Mouse (Mus musculus): ENCODE results near the gene Ccdc171.
A peak's percentile ranks its signal among the peaks of the same experiment; 100 is the strongest.
"Not testable (repeated sequence)": the region's sequence is repeated elsewhere in the genome, so short reads cannot be mapped to it uniquely, and the experiment has no call there.

Gene Ccdc171

DNA sequence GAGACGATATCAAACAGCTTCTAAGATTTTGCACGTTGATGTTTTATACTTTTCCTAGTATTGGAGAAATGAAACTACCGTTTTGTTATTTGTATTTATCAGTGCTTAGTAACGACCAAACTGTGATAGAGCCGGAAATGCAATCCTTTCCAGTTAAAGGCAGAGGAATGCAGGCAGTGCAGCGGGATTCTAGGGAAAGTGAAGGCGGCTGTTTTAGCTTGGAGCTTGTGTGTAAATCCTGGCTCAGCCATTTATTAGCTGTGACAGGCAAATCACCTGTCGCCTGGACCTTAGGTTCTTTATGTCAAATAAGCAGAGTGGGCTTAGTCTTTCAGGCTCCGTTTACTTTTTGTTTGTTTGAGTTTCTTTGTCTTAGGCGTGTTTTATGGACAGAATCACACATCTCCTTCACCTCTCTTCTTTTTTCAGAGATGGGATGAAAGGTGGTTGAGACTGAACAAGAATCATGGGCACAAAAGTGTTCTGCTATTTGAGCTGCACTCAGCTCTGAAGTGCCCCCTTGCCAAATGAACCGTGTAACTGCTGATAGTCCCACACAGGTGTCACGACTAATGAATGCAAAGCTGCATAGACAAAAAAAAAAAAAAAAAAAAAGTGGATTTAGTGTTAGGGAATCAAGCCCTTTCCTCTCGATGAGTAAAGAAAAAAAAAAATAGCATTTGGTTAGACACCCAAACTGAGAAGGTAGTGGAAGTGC is 1.1 kb downstream of the Ccdc171 start:
- no peak for DNase-seq (ENCODE audit: low read depth)

GRCm38 (mm10) chr4:83526988-83527334 is 1.6 kb downstream of the Ccdc171 start:
- no peak for DNase-seq (ENCODE audit: low read depth)

GRCm38 (mm10) chr4:83527921-83528320 is 2.6 kb downstream of the Ccdc171 start:
- peak; percentile 86 for DNase-seq (ENCODE audit: low read depth)

GRCm38 (mm10) chr4:83530060-83530459 is 4.7 kb downstream of the Ccdc171 start:
- peak; percentile 34 for DNase-seq (ENCODE audit: low read depth)

DNA sequence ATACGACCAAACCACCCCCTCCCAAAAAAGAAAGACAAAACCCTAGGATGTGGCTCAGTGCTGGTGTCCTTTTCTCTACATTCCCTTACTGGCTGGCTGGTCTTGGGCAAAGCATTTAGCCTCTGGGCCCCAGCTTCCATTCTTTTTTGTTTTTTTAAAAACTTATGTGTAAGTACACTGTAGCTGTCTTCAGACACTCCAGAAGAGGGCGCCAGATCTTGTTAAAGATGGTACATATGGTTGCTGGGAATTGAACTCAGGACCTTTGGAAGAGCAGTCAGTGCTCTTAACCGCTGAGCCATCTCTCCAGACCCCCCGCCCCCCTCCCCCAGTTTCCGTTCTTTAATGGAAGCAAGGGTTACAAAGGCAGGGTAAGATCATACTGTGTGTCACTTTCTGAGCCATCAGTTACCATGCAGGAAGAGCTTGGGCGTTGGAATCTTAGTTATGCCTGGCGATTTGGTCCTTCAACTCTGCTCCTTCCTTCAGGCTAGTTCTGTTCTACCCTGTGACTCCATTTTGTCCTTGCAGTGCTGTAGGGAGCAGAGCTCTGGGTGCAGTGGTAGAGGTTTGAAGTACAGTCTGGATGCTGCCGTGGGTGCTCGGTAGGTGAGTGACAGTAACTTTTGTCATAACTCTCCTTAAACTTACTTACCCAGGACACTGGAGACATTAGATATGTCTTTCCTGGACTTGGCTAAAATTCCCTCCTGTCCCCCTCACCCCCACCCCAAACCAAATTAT is 8.0 kb downstream of the Ccdc171 start:
- DNase-seq (ENCODE audit: low read depth) = peak; percentile 35

DNA sequence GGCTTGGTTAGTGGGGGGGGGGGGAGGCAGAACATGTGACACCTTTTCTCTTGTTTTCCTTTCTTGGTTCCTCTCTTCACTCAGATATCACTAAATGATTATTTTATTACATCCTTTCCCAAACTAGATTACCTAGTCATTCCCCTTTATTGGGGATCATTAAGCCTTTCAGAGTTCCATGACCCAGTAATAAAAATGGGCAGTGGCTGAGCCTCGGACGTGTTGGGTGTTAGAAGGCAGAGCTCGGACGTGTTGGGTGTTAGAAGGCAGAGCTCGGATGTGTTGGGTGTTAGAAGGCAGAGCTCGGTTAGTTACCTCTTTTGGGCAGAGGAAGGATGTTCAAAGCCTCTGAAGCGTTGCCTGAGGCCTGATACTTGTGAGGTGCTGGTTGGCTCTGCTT is 8.7 kb downstream of the Ccdc171 start:
- no peak for DNase-seq (ENCODE audit: low read depth)

GRCm38 (mm10) chr4:83549501-83549900 is 24.2 kb downstream of the Ccdc171 start:
- DNase-seq (ENCODE audit: low read depth) = no peak

DNA sequence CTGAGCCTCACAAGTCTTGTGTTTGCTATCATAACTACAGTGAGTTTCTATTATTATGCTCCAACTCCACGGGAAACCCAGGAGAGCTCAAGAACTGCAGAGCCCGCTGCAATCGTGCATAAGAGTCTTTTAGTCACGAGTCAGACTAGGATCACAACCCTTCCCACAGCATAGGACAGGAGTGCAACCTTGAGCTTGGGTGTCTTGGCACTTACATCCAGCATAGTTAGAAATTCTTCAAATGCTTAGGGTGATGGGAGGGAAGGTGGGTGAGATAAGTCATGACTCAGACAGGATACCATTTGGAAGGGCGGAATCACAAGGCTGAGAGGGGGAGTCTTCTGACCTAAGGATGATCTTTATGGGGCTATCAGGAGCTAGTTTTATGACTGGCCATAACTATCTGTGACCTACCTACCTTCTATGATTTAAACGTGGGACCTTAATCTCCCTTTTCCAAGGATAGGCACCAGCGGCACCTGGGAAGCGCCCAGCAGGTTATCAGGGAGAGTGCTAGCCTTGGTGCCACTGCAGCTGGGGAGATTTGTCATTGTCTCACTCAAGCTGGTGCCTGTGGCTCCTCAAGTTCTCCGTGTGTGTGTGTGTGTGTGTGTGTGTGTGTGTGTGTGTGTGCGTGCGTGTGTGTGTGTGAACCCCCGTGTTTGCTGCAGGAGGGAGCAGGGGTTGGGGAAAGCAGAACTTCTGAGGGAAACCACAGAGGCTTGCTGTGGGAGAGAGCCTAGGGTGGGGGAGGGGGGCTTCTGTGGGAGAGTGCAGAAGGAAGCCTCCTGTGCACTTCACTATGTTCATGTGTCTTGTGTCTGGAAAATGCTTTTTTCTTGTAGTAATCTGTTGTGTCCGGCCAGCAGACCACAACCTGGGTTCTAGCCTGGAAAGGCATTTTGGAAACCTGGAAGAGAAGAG is 42.1 kb downstream of the Ccdc171 start:
- peak; percentile 35 for DNase-seq (ENCODE audit: low read depth)

DNA sequence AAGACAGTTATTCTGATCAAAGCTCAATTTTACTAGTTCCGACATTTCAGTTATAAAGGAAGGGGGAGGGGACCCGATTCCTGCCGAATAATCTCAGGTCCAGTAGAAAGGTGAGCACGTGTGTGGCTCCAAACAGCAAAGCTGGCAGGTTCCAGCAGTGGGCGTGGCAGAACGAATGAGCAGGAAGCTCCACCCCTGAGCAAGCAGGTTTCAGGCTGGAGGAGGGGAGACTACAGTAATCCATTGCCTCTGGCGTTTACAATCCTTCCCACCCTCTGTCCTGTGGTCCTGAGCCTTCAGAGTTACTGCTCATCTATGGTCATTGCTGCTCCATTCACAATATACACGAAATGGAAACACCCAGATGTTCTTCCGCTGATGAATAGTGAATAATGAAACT is 42.8 kb downstream of the Ccdc171 start:
- peak; percentile 54 for DNase-seq (ENCODE audit: low read depth)

GRCm38 (mm10) chr4:83570569-83570968 is 45.2 kb downstream of the Ccdc171 start:
- peak; percentile 76 for DNase-seq (ENCODE audit: low read depth)

DNA sequence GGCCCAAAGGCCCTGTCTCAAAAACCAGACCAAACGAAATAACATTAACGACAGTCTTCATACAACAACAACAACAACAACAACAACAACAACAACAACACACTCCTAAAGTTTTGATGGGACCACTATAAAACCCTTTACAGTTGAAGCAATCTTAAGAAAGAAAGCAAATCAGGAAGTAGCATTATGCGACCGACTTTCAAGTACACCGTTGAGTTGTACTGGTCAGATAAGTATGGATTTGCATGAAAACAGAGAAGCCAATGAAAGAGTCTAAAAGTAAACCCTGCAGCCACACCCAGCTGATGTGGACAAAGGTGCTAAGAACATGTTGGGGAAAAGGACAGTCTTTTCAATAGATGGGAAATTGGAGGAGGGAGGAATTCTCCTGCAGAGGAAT is 45.7 kb downstream of the Ccdc171 start:
- no peak for DNase-seq (ENCODE audit: low read depth)

GRCm38 (mm10) chr4:83572521-83572920 is 47.2 kb downstream of the Ccdc171 start:
- no peak for DNase-seq (ENCODE audit: low read depth)

DNA sequence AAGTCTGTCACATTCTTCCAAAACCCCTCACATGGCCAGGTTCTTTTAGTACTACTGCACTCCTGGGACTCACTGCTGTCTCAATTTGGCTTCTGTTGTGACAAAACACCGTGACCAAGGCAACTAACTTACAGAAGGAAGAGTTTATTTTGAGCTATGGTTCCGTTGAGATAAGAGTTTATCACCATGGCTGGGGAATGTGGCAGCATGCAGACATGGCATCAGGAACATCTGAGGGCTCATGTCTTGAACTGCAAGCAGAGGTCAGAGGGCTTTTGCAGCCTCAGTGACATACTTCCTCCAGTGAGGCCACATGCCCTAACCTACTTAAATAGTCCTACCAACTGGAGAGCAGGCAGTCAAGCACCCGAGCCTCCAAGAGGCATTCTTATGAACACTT is 51.0 kb downstream of the Ccdc171 start:
- DNase-seq (ENCODE audit: low read depth) = no peak

DNA sequence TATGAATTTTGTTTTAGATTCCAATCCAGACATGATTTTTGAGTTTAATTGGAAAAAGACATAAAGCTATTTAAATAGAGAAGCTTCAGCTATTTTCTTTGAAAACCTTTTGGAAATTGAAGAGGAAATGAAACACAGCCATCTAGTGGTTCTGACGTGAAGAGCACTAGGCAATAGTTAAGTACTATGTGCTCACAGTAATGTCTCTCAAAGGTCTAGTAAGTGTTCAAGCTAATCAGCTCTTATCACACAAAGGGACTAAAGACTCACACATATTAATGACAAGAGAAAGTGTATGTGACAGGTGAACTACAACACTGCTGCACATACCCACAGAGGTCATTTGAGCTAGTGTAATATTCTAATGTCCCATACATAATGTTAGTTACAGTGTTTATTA is 54.8 kb downstream of the Ccdc171 start:
- no peak for DNase-seq (ENCODE audit: low read depth)

DNA sequence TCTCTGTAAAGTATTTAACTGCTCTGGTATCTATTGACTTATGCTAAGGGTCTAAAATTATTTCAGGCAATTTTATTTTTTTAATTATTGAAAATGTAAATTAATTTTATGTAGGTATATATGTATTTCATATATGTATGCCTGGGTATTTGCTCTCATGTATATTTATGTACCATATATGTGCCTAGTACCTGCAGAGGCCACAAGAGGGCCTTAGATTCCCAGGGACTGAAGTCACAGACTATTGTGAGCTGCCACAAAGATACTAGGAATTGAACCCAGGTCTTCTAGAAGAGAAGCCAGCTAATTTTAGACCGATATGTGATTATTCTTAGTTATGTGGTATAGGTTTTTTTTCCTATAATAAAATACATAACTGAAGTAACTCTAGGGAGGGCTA is 62.2 kb downstream of the Ccdc171 start:
- no peak for DNase-seq (ENCODE audit: low read depth)

- peak; percentile 56 for DNase-seq (ENCODE audit: low read depth)
These were observed 71.1 kb downstream of the Ccdc171 start for GRCm38 (mm10) chr4:83596486-83596885.

DNA sequence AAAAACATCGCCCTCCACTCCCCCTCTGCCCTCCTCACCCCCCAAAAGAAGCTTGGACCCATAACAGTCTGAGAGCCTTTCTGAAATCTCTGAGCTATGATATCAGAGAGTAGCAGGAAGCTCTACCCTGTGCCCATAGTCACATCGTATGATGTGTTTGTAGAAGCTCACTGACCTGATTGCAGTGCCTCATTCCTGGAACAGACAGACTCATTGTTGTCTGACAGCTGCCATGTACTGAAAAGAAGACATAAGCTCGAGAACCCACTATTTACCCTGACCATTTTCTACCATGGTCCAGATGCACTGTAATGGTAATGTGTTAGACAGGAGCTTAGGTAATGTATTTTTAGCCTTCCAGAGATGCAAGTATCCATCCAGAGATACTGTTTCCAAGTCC is 85.8 kb downstream of the Ccdc171 start:
- no peak for DNase-seq (ENCODE audit: low read depth)

DNA sequence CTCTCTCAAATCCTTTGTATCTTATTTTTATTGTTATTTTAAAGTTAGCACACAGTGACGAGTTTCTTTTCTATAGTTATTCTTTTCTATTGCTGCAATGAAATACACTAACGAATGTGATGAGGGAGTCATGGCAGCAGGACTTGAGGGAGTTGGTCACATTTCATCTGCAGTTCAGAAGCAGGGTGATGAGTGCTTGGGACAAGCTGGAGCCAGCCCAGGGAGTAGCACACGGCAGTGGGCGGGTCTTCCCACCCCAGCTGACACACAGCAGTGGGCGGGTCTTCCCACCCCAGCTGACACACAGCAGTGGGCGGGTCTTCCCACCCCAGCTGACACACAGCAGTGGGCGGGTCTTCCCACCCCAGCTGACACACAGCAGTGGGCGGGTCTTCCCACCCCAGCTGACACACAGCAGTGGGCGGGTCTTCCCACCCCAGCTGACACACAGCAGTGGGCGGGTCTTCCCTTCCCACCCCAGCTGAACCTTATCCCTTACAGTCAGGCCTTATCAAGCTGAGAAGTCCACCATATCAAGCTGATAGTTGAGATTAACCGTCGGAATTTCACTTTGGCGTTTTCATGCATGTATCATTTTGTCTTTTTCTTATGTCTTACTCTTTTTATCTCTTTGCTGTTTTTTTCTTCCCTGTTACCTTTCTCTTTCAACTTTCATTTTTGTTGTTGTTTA is 97.8 kb downstream of the Ccdc171 start:
- not testable (repeated sequence) for DNase-seq (ENCODE audit: low read depth)

- no peak for DNase-seq (ENCODE audit: low read depth)
These were observed 98.4 kb downstream of the Ccdc171 start for GRCm38 (mm10) chr4:83623732-83624131.

DNA sequence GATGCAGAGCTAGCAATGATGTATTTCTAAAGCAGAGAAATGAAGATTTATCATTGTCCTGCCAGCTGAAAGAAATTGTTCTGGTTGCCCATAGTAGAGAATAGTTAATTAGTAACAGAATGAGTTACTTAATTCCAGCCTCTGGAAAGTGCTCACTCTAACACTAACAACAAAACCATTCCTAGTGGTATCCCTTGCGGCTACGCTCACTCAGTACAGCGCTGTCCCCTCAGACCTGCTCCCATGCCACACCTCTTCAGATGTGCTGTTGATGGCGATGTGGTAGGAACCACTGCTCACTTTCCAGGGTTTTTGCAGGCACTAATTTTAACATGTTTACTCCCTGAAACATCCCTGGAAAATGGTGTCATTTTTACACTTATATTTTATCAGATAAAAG is 126.1 kb downstream of the Ccdc171 start:
- no peak for DNase-seq (ENCODE audit: low read depth)

DNA sequence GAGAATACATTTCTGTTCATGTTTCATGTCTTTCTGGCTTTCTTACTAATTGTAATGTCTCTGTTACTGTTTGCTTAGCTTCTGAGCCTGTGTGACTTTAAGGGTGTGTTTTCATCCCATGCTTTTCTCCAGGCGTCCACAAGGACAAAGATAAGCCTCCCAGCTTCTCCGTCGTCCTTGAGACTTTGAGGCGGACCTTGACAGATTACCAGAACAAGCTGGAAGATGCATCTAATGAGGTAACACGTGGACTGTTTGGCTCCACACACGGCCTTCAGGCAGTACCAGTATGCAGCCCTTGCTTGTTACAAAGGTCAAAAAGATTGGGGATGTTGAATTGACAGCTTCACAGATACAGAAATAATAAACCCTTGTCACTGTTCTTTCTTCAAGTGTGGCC is 130.1 kb downstream of the Ccdc171 start:
- DNase-seq (ENCODE audit: low read depth) = no peak

DNA sequence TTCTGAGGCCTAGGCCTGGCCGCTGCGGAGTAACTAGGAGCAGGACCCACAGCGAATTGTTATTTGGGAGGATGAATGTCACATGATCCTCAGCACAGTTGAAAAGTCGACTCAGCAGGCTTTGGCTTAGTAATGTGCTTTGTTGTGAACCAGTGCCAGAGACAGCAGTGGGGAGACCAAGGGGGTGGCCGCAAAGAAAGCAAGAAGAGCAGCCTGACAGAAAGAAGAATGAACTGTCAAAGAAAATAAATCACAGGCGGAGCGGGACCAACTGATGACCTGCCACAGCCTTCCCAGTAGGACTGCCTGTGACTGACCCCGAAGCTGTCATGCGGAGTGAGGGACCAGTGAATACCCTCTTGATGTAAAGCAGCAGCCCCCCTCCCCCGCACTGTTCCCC is 131.2 kb downstream of the Ccdc171 start:
- no peak for DNase-seq (ENCODE audit: low read depth)

Measured in induced T-regulatory cell, adult 2 months (primary cell).